Mouse (Mus musculus): ENCODE data around the gene Ncaph2. TPM values are rescaled to one million over a fixed set of nuclear protein-coding genes. Genes with fewer than 3 reads are reported as not detected.

The Ncaph2 gene
- total RNA-seq, 1 experiment from 2014 or later = 104 TPM

GRCm38 (mm10) chr15:89406691-89407090 lies 51.2 kb downstream of the Ncaph2 start:
- no peak for ATAC-seq (replicated peaks in 1 of 2; ENCODE audit: insufficient read depth in 1 of 2, low FRiP score in 2 of 2, low TSS enrichment in 1 of 2, low read depth in 1 of 2, poor library complexity in 2 of 2, severe bottlenecking in 2 of 2)

GRCm38 (mm10) chr15:89410118-89410517 lies 54.6 kb downstream of the Ncaph2 start, which contains the start of gene Syce3:
TSS of gene Syce3 (minus strand) at chr15:89410503.
- no peak for ATAC-seq (replicated peaks in 1 of 2; ENCODE audit: insufficient read depth in 1 of 2, low FRiP score in 2 of 2, low TSS enrichment in 1 of 2, low read depth in 1 of 2, poor library complexity in 2 of 2, severe bottlenecking in 2 of 2)

- no peak for ATAC-seq (replicated peaks in 1 of 2; ENCODE audit: insufficient read depth in 1 of 2, low FRiP score in 2 of 2, low TSS enrichment in 1 of 2, low read depth in 1 of 2, poor library complexity in 2 of 2, severe bottlenecking in 2 of 2)
These were observed 59.8 kb downstream of the Ncaph2 start for GRCm38 (mm10) chr15:89415282-89415681.

GRCm38 (mm10) chr15:89421938-89422337 lies 66.4 kb downstream of the Ncaph2 start:
- ATAC-seq (replicated peaks in 1 of 2; ENCODE audit: insufficient read depth in 1 of 2, low FRiP score in 2 of 2, low TSS enrichment in 1 of 2, low read depth in 1 of 2, poor library complexity in 2 of 2, severe bottlenecking in 2 of 2) = no peak

Other genes with a start within 250 kb of the Ncaph2 start
- 18.2 and 24.1 TPM in 2 replicates for gene Tubgcp6, start 232.6 kb upstream of the Ncaph2 start, total RNA-seq (2017)
- gene Hdac10, start 227.0 kb upstream of the Ncaph2 start, total RNA-seq (2017) = 17.0 and 22.7 TPM in 2 replicates
- 5.7 and 8.7 TPM in 2 replicates for gene Mapk12, start 215.0 kb upstream of the Ncaph2 start, total RNA-seq (2017)
- 1.6 and 2.4 TPM in 2 replicates for gene Mapk11, start 206.1 kb upstream of the Ncaph2 start, total RNA-seq (2017)
- 13.9 and 23.7 TPM in 2 replicates for gene Plxnb2, start 174.9 kb upstream of the Ncaph2 start, total RNA-seq (2017)
- gene Dennd6b, start 159.2 kb upstream of the Ncaph2 start, total RNA-seq (2017) = 3.9 and 4.8 TPM in 2 replicates
- 29.1 and 53.6 TPM in 2 replicates for gene Ppp6r2, start 144.2 kb upstream of the Ncaph2 start, total RNA-seq (2017)
- gene Sbf1, start 40.4 kb upstream of the Ncaph2 start, total RNA-seq (2017) = 69.9 and 76.7 TPM in 2 replicates
- gene Adm2, start 33.0 kb upstream of the Ncaph2 start, total RNA-seq (2017) = not detected in 2 replicates
- not detected in 2 replicates for gene Miox, start 21.3 kb upstream of the Ncaph2 start, total RNA-seq (2017)
- 15.7 and 17.2 TPM in 2 replicates for gene Lmf2, start 60 bp upstream of the Ncaph2 start, total RNA-seq (2017)
- 19.7 and 26.6 TPM in 2 replicates for gene Sco2, start 18.1 kb downstream of the Ncaph2 start, total RNA-seq (2017)
- gene Tymp, start 21.3 kb downstream of the Ncaph2 start, total RNA-seq (2017) = not detected in 2 replicates
- 11.7 and 21.6 TPM in 2 replicates for gene Odf3b, start 23.6 kb downstream of the Ncaph2 start, total RNA-seq (2017)
- 0.10 and 0.38 TPM in 2 replicates for gene Klhdc7b, start 29.2 kb downstream of the Ncaph2 start, total RNA-seq (2017)
- gene Syce3, start 54.8 kb downstream of the Ncaph2 start, total RNA-seq (2017) = not detected in 2 replicates
- 1.3 TPM in 1 of 2 replicates, not detected in the other for gene Cpt1b, start 70.1 kb downstream of the Ncaph2 start, total RNA-seq (2017)
- gene C730034F03Rik, start 73.9 kb downstream of the Ncaph2 start, total RNA-seq (2017) = 4.9 and 13.3 TPM in 2 replicates
- gene Gm44502, start 74.0 kb downstream of the Ncaph2 start, total RNA-seq (2017) = not detected in 2 replicates
- 29.7 and 32.6 TPM in 2 replicates for gene Chkb, start 74.2 kb downstream of the Ncaph2 start, total RNA-seq (2017)
- not detected in 2 replicates for gene Mapk8ip2, start 98.2 kb downstream of the Ncaph2 start, total RNA-seq (2017)
- gene Arsa, start 121.7 kb downstream of the Ncaph2 start, total RNA-seq (2017) = 7.1 and 11.3 TPM in 2 replicates
- gene Shank3, start 143.9 kb downstream of the Ncaph2 start, total RNA-seq (2017) = 4.5 and 12.2 TPM in 2 replicates
- gene Acr, start 212.6 kb downstream of the Ncaph2 start, total RNA-seq (2017) = 0.75 TPM in 1 of 2 replicates, not detected in the other
- gene Rabl2, start 236.2 kb downstream of the Ncaph2 start, total RNA-seq (2017) = 13.0 TPM in 2 replicates

Data from hematopoietic stem cell, adult 5-6 weeks (primary cell).